Mouse (Mus musculus): ENCODE measurements at regions not wholly inside any gene's neighbourhood (a gene's known extent, or its start where the extent isn't known, plus 50 kb on each side); places are given as distances from the start of the nearest gene placed in this dataset.

- no peaks in the 10 kb centered on the region; the same call in 1 of the 2 replicates for H3K27me3 ChIP-seq
- 50% methylated on average over 4 of the region's 4 CpGs for WGBS
- no peak overlapping the region for H3K4me3 ChIP-seq
- H3K4me1 ChIP-seq = peaks cover 7% of the 10 kb centered on the region; the same call in 1 of the 2 replicates
- no peaks in the 10 kb centered on the region for H3K9me3 ChIP-seq
- no peaks in the 10 kb centered on the region for H3K36me3 ChIP-seq
- H3K4me2 ChIP-seq = no peak overlapping the region
- no peak overlapping the region for H3K9ac ChIP-seq
- ATAC-seq (ENCODE audit: insufficient number of reproducible peaks, insufficient read depth, low FRiP score, low TSS enrichment, low read depth) = no peak
- H3K27ac ChIP-seq = no peak overlapping the region
These were observed 266.5 kb upstream of the Pik3r1 start for GRCm38 (mm10) chr13:102034484-102034883.

GRCm38 (mm10) chr13:102036001-102036400, 268.0 kb upstream of the Pik3r1 start:
- H3K9me3 ChIP-seq = no peaks in the 10 kb centered on the region
- H3K36me3 ChIP-seq = no peaks in the 10 kb centered on the region
- no peak overlapping the region for H3K4me3 ChIP-seq
- H3K27ac ChIP-seq = no peak overlapping the region
- 74% methylated on average over 5 of the region's 5 CpGs for WGBS
- H3K27me3 ChIP-seq = no peaks in the 10 kb centered on the region; the same call in 1 of the 2 replicates
- H3K4me2 ChIP-seq = no peak overlapping the region
- ATAC-seq (ENCODE audit: insufficient number of reproducible peaks, insufficient read depth, low FRiP score, low TSS enrichment, low read depth) = no peak
- H3K4me1 ChIP-seq = peaks cover 7% of the 10 kb centered on the region; the same call in 1 of the 2 replicates
- H3K9ac ChIP-seq = no peak overlapping the region

GRCm38 (mm10) chr13:102036819-102037624, 269.0 kb upstream of the Pik3r1 start:
- Histone ChIP-seq H3K9ac (no peak overlapping the region), H3K4me2 (no peak overlapping the region), H3K27me3 (no peaks in the 10 kb centered on the region; the same call in 1 of the 2 replicates), H3K36me3 (no peaks in the 10 kb centered on the region), H3K4me3 (no peak overlapping the region), H3K4me1 (no peaks in the 10 kb centered on the region), H3K27ac (no peak overlapping the region), H3K9me3 (no peaks in the 10 kb centered on the region)
- ATAC-seq (ENCODE audit: insufficient number of reproducible peaks, insufficient read depth, low FRiP score, low TSS enrichment, low read depth) = no peak
- 72% methylated on average over 7 of the region's 7 CpGs for whole genome bisulfite sequencing

- no peaks in the 10 kb centered on the region for H3K27me3 ChIP-seq
- no peak overlapping the region for H3K4me3 ChIP-seq
- no peaks in the 10 kb centered on the region for H3K9me3 ChIP-seq
- H3K4me1 ChIP-seq = no peaks in the 10 kb centered on the region
- H3K4me2 ChIP-seq = no peak overlapping the region
- no peak for ATAC-seq (ENCODE audit: insufficient number of reproducible peaks, insufficient read depth, low FRiP score, low TSS enrichment, low read depth)
- no peak overlapping the region for H3K27ac ChIP-seq
- 93% methylated on average over 3 of the region's 3 CpGs for WGBS
- no peaks in the 10 kb centered on the region for H3K36me3 ChIP-seq
- no peak overlapping the region for H3K9ac ChIP-seq
These were observed 292.2 kb upstream of the Pik3r1 start for GRCm38 (mm10) chr13:102060213-102060612.

GRCm38 (mm10) chr13:102064590-102065273, 296.7 kb upstream of the Pik3r1 start:
- H3K4me2 ChIP-seq = no peak overlapping the region
- no peak overlapping the region for H3K9ac ChIP-seq
- H3K36me3 ChIP-seq = no peaks in the 10 kb centered on the region
- no peaks in the 10 kb centered on the region for H3K9me3 ChIP-seq
- no peak overlapping the region for H3K27ac ChIP-seq
- H3K4me1 ChIP-seq = peaks cover 9% of the 10 kb centered on the region; the same call in 1 of the 2 replicates
- no peak overlapping the region for H3K4me3 ChIP-seq
- no peak for ATAC-seq (ENCODE audit: insufficient number of reproducible peaks, insufficient read depth, low FRiP score, low TSS enrichment, low read depth)
- 63% methylated on average over 7 of the region's 7 CpGs for WGBS
- H3K27me3 ChIP-seq = no peaks in the 10 kb centered on the region

GRCm38 (mm10) chr13:102065274-102065640, 297.2 kb upstream of the Pik3r1 start:
- no peak for ATAC-seq (ENCODE audit: insufficient number of reproducible peaks, insufficient read depth, low FRiP score, low TSS enrichment, low read depth)
- 81% methylated on average over 5 of the region's 5 CpGs for WGBS
- Histone ChIP-seq H3K36me3 (no peaks in the 10 kb centered on the region), H3K4me3 (no peak overlapping the region), H3K4me1 (peaks cover 15% of the 10 kb centered on the region; the same call in 1 of the 2 replicates), H3K27ac (no peak overlapping the region), H3K9ac (no peak overlapping the region), H3K4me2 (no peak overlapping the region), H3K27me3 (no peaks in the 10 kb centered on the region), H3K9me3 (no peaks in the 10 kb centered on the region)

GRCm38 (mm10) chr13:102065796-102066195, 297.8 kb upstream of the Pik3r1 start:
- Histone ChIP-seq H3K36me3 (no peaks in the 10 kb centered on the region), H3K9ac (no peak overlapping the region), H3K4me2 (no peak overlapping the region), H3K9me3 (no peaks in the 10 kb centered on the region), H3K4me3 (no peak overlapping the region), H3K27ac (no peak overlapping the region), H3K27me3 (no peaks in the 10 kb centered on the region), H3K4me1 (peaks cover 18% of the 10 kb centered on the region)
- 83% methylated on average over 5 of the region's 5 CpGs for WGBS
- ATAC-seq (ENCODE audit: insufficient number of reproducible peaks, insufficient read depth, low FRiP score, low TSS enrichment, low read depth) = no peak

GRCm38 (mm10) chr13:102070740-102071139, 302.7 kb upstream of the Pik3r1 start:
- Histone ChIP-seq H3K9me3 (no peaks in the 10 kb centered on the region), H3K4me3 (no peak overlapping the region), H3K4me1 (peaks cover 23% of the 10 kb centered on the region), H3K27me3 (no peaks in the 10 kb centered on the region), H3K9ac (no peak overlapping the region), H3K4me2 (no peak overlapping the region), H3K36me3 (no peaks in the 10 kb centered on the region), H3K27ac (peak overlapping the region; percentile 80)
- ATAC-seq (ENCODE audit: insufficient number of reproducible peaks, insufficient read depth, low FRiP score, low TSS enrichment, low read depth) = no peak
- 20% methylated on average over 3 of the region's 3 CpGs for WGBS

- Histone ChIP-seq H3K4me3 (no peak overlapping the region), H3K4me1 (peaks cover 23% of the 10 kb centered on the region), H3K27ac (no peak overlapping the region), H3K9ac (no peak overlapping the region), H3K36me3 (no peaks in the 10 kb centered on the region), H3K9me3 (no peaks in the 10 kb centered on the region), H3K4me2 (no peak overlapping the region), H3K27me3 (no peaks in the 10 kb centered on the region)
- ATAC-seq (ENCODE audit: insufficient number of reproducible peaks, insufficient read depth, low FRiP score, low TSS enrichment, low read depth) = no peak
- 87% methylated on average over 4 of the region's 4 CpGs for WGBS
These were observed 304.3 kb upstream of the Pik3r1 start for GRCm38 (mm10) chr13:102072366-102072765.

GRCm38 (mm10) chr13:102087766-102088165, 319.7 kb upstream of the Pik3r1 start:
- no peak overlapping the region for H3K4me3 ChIP-seq
- H3K36me3 ChIP-seq = no peaks in the 10 kb centered on the region
- H3K27ac ChIP-seq = no peak overlapping the region
- 60% methylated on average over 1 of the region's 1 CpGs for WGBS
- no peaks in the 10 kb centered on the region for H3K4me1 ChIP-seq
- ATAC-seq (ENCODE audit: insufficient number of reproducible peaks, insufficient read depth, low FRiP score, low TSS enrichment, low read depth) = no peak
- H3K9ac ChIP-seq = no peak overlapping the region
- no peaks in the 10 kb centered on the region for H3K9me3 ChIP-seq
- no peaks in the 10 kb centered on the region for H3K27me3 ChIP-seq
- no peak overlapping the region for H3K4me2 ChIP-seq

GRCm38 (mm10) chr13:102089551-102089950, 321.5 kb upstream of the Pik3r1 start:
- no peaks in the 10 kb centered on the region for H3K36me3 ChIP-seq
- H3K4me2 ChIP-seq = no peak overlapping the region
- H3K9ac ChIP-seq = no peak overlapping the region
- no peak overlapping the region for H3K27ac ChIP-seq
- no peaks in the 10 kb centered on the region for H3K4me1 ChIP-seq
- no peak overlapping the region for H3K4me3 ChIP-seq
- no peak for ATAC-seq (ENCODE audit: insufficient number of reproducible peaks, insufficient read depth, low FRiP score, low TSS enrichment, low read depth)
- no peaks in the 10 kb centered on the region for H3K27me3 ChIP-seq
- no peaks in the 10 kb centered on the region for H3K9me3 ChIP-seq
- 48% methylated on average over 5 of the region's 5 CpGs for WGBS

GRCm38 (mm10) chr13:102094193-102094592, 326.2 kb upstream of the Pik3r1 start:
- Histone ChIP-seq H3K4me1 (no peaks in the 10 kb centered on the region), H3K27me3 (no peaks in the 10 kb centered on the region), H3K36me3 (no peaks in the 10 kb centered on the region), H3K9me3 (no peaks in the 10 kb centered on the region), H3K4me2 (no peak overlapping the region), H3K27ac (no peak overlapping the region), H3K4me3 (no peak overlapping the region), H3K9ac (no peak overlapping the region)
- 84% methylated on average over 4 of the region's 4 CpGs for WGBS
- ATAC-seq (ENCODE audit: insufficient number of reproducible peaks, insufficient read depth, low FRiP score, low TSS enrichment, low read depth) = no peak
